Mouse (Mus musculus): Measurements from ENCODE around the gene Oosp1.

The Oosp1 gene

GRCm38 (mm10) chr19:11617983-11618382 is 73.0 kb downstream of the Oosp1 start:
- no peak for DNase-seq (ENCODE audit: low spot score)
